Mouse (Mus musculus): ENCODE results near the gene Prkd1.

DNA sequence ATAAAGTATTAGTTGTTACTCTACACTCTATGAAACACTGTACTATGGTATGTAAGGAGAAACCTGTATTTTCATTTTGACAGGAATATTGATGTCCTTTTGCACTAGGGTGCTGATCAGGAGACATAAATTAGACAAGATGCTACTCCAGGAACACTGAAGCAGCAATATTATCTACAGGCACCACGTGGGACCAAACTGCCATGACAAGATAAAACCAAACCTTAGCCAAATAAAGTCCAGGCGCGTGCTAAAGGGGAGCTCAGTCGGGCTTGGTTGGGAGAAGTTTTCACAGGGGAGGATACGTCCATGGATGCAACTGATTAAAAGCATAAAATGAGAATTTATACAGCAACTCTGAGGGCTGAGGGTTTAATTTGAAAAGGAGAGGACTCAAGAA is 53.1 kb downstream of the Prkd1 start:
- no peak for TF ChIP-seq CTCF (IDR thresholded peaks at IDR 0.05; ENCODE audit: low read depth, low read length)
- TF ChIP-seq POLR2AphosphoS5 (IDR thresholded peaks at IDR 0.05; ENCODE audit: insufficient replicate concordance, low read depth, low read length) = no peak
- no peak for TF ChIP-seq TAL1 (conservative IDR thresholded peaks at IDR 0.05; ENCODE audit: low read depth, low read length)

All from G1E (cell line).